Mouse (Mus musculus) liver, embryonic 15.5 days (tissue): Measurements from ENCODE around the gene Ndufs7. TPM values are rescaled to one million over a fixed set of nuclear protein-coding genes. Genes with fewer than 3 reads are reported as not detected.
"Not testable (repeated sequence)": the region's sequence is repeated elsewhere in the genome, so short reads cannot be mapped to it uniquely, and the experiment has no call there.

ENCODE experiments used
- ATAC-seq: fragments of 200-750 bp; cut with Nextera tagmentation; 2 replicates; pipeline ENCODE4 v1.8.0; 2017; ENCODE audit warnings: moderate number of reproducible peaks, mild to moderate bottlenecking, moderate library complexity; ENCODE audit not compliant: insufficient read depth
- H3K27ac ChIP-seq: fragments of 300-500 bp; sonication (generic); replicated peaks from 2 replicates; pipeline ENCODE4 v1.5.1; 2015; ENCODE audit warnings: mild to moderate bottlenecking, inconsistent platforms
- H3K27me3 ChIP-seq: fragments of 300-500 bp; sonication (generic); 2 replicates; pipeline ENCODE4 v1.6.1; 2015; ENCODE audit warnings: mild to moderate bottlenecking, inconsistent platforms
- H3K36me3 ChIP-seq: fragments of 300-500 bp; sonication (generic); replicated peaks from 2 replicates; pipeline ENCODE4 v1.6.1; 2015; ENCODE audit warnings: moderate library complexity, mild to moderate bottlenecking, inconsistent platforms
- H3K4me1 ChIP-seq: fragments of 300-500 bp; sonication (generic); replicated peaks from 2 replicates; pipeline ENCODE4 v1.6.1; 2015; ENCODE audit warnings: inconsistent platforms
- H3K4me2 ChIP-seq: fragments of 300-500 bp; sonication (generic); 2 replicates; pipeline ENCODE4 v1.6.1; 2015; ENCODE audit warnings: moderate library complexity, mild to moderate bottlenecking, inconsistent platforms
- H3K4me3 ChIP-seq: fragments of 300-500 bp; sonication (generic); replicated peaks from 2 replicates; pipeline ENCODE4 v1.5.1; 2015; ENCODE audit warnings: mild to moderate bottlenecking, inconsistent platforms
- H3K9ac ChIP-seq: fragments of 300-500 bp; sonication (generic); 2 replicates; pipeline ENCODE4 v1.6.1; 2015; ENCODE audit warnings: moderate library complexity, mild to moderate bottlenecking, inconsistent platforms
- H3K9me3 ChIP-seq: fragments of 300-500 bp; sonication (generic); replicated peaks from 2 replicates; pipeline ENCODE4 v1.6.1; 2016; ENCODE audit warnings: inconsistent platforms
- WGBS: fragments of 180-500 bp; shearing (Covaris S2); methylation state at CpG from one replicate; pipeline ENCODE4 v1.1.7; 2015; ENCODE audit warnings: mixed read lengths; ENCODE audit not compliant: insufficient replicate concordance; 5-methylcytosine and 5-hydroxymethylcytosine counted together
- polyA plus RNA-seq: library from polyadenylated mRNA; unstranded; fragments of >200 nt; fragmentation: Nextera tagmentation; extraction: Ambion mirVana; gene quantifications from 2 replicates; pipeline ENCODE4 v1.2.1, GENCODE M21; 2015

Ndufs7 gene
- polyA plus RNA-seq, 1 experiment from 2014 or later = 228 TPM

DNA sequence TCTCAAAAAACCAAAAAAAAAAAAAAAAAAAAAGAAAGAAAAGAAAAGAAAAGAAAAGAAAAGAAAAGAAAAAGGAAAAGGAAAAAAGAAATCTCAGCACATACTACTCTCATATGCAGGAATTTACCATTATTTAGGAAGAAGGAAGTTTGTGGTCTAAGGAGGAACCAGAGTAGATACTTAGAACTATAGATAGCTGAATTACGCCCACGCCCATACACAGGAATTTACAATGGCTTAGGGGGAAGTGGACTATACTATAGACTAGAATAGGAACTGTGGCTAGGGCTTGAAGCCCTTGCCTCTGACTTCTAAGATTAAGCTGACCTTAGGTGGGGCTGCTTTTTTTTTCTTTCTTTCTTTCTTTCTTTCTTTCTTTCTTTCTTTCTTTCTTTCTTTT is 25.8 kb upstream of the Ndufs7 start:
- Histone ChIP-seq H3K27me3 (peaks cover 39% of the 10 kb centered on the region), H3K4me1 (peaks cover 25% of the 10 kb centered on the region)
- 24% methylated on average over 2 of the region's 2 CpGs for whole genome bisulfite sequencing
- H3K9me3 ChIP-seq, H3K4me3 ChIP-seq, H3K27ac ChIP-seq, H3K36me3 ChIP-seq, H3K4me2 ChIP-seq, ATAC-seq, H3K9ac ChIP-seq: not testable (repeated sequence)

DNA sequence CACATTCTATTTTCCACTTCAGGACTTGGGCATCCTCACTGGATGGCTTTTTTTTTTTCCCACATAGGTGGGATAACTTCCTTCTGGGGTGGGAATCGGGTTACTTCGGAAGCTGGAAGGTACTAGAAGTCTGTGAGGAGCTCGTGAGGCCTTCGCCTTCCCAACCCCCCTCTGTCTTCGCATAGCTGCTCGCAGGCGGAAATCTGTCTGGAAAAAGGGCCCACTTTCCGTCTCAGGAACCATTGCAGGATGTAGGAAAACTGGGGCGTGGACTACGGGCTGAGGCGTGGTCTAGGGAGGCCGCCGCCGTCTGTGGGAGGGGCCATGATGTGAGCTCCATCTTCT is 22.9 kb upstream of the Ndufs7 start:
- 4% methylated on average over 14 of the region's 14 CpGs for WGBS
- peak overlapping the region; percentile 91 for H3K27ac ChIP-seq
- H3K9ac ChIP-seq = peak overlapping the region; percentile 37
- H3K27me3 ChIP-seq = peaks cover 21% of the 10 kb centered on the region
- H3K4me3 ChIP-seq = peak overlapping the region; percentile 83
- H3K36me3 ChIP-seq = peaks cover 30% of the 10 kb centered on the region
- no peaks in the 10 kb centered on the region for H3K9me3 ChIP-seq
- peaks cover 30% of the 10 kb centered on the region for H3K4me1 ChIP-seq
- peak overlapping the region; percentile 99 for H3K4me2 ChIP-seq
- no peak for ATAC-seq

DNA sequence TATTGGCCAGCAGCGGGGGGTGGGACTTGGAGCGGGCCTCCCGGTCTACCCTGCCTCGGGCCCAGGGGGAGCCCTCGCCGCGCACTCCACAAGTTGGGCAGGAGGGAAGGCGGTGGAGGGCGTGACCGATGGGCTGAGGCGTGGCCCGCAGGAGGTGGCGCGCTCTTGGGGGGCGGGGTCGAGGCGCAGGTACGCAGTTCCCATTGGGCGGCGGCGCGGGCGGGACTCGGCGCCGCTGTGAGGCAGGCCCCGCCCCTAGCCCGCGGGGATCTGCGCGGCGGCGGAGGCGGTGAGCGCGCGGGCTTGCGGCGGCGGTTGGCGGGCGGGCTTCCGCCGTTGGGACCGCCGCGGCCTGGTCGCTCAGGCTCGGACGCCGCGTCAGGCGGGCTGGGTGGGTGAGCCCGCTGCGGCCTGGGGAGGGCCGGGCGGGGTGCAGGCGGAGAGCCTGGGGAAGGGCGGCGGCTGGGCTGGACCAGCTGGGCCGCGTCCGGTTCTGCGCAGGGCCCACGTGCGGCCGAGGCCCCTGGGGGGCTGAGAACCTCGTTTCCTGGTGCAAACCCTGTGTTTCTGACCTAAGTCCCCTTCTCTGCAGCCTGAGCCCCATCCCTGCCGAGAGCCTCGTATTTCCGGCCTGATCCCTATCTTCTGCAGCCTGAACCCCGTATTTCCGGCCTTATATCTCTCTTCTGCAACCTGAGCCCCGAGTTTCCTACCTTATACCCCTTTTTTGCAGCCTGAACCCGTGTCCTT is 22.3 kb upstream of the Ndufs7 start, which contains the start of gene Mum1:
Gene Mum1 (plus strand): TSS at position 19 of the 750 bp plus-strand sequence.
- peak; percentile 99 for ATAC-seq
- peak within 1 kb of the TSS; percentile 83 for H3K4me3 ChIP-seq
- H3K9me3 ChIP-seq = no peaks in the 10 kb centered on the region
- peaks cover 17% of the 10 kb centered on the region for H3K27me3 ChIP-seq
- H3K4me2 ChIP-seq = peak within 1 kb of the TSS; percentile 99
- peaks cover 30% of the 10 kb centered on the region for H3K4me1 ChIP-seq
- WGBS = under 1% methylated on average over 75 of the region's 75 CpGs
- peak within 1 kb of the TSS; percentile 84 for H3K9ac ChIP-seq
- H3K27ac ChIP-seq = peak within 1 kb of the TSS; percentile 91
- H3K36me3 ChIP-seq = peaks cover 34% of the 10 kb centered on the region

GRCm38 (mm10) chr10:80227166-80227539 is 21.8 kb upstream of the Ndufs7 start:
- peak overlapping the region; percentile 83 for H3K4me3 ChIP-seq
- H3K9ac ChIP-seq = peak overlapping the region; percentile 84
- no peak for ATAC-seq
- peaks cover 30% of the 10 kb centered on the region for H3K4me1 ChIP-seq
- H3K9me3 ChIP-seq = no peaks in the 10 kb centered on the region
- WGBS = 6% methylated on average over 10 of the region's 10 CpGs
- peaks cover 40% of the 10 kb centered on the region for H3K36me3 ChIP-seq
- H3K27me3 ChIP-seq = peaks cover 12% of the 10 kb centered on the region
- peak overlapping the region; percentile 99 for H3K4me2 ChIP-seq
- H3K27ac ChIP-seq = peak overlapping the region; percentile 91

- Histone ChIP-seq H3K9ac (0 out of 2 replicates have a peak overlapping the region, but pooled peaks have one; percentile 84), H3K36me3 (peaks cover 50% of the 10 kb centered on the region), H3K4me1 (peaks cover 30% of the 10 kb centered on the region), H3K4me2 (peak overlapping the region; percentile 99), H3K27ac (0 out of 2 replicates have a peak overlapping the region, but pooled peaks have one; percentile 21), H3K9me3 (no peaks in the 10 kb centered on the region), H3K27me3 (peaks cover 12% of the 10 kb centered on the region), H3K4me3 (peak overlapping the region; percentile 83)
- no peak for ATAC-seq
- WGBS = 75% methylated on average over 15 of the region's 15 CpGs
These were observed 20.8 kb upstream of the Ndufs7 start for GRCm38 (mm10) chr10:80227877-80228775.

- H3K4me3 ChIP-seq = no peak overlapping the region
- no peaks in the 10 kb centered on the region for H3K4me1 ChIP-seq
- H3K27me3 ChIP-seq = no peaks in the 10 kb centered on the region
- 85% methylated on average over 13 of the region's 13 CpGs for whole genome bisulfite sequencing
- H3K27ac ChIP-seq = no peak overlapping the region
- H3K36me3 ChIP-seq = peaks cover 99% of the 10 kb centered on the region
- H3K9me3 ChIP-seq = no peaks in the 10 kb centered on the region
- ATAC-seq = no peak
- no peak overlapping the region for H3K4me2 ChIP-seq
- no peak overlapping the region for H3K9ac ChIP-seq
These were observed 12.6 kb upstream of the Ndufs7 start for GRCm38 (mm10) chr10:80236145-80236825.

- Histone ChIP-seq H3K27ac (no peak overlapping the region), H3K9me3 (no peaks in the 10 kb centered on the region), H3K4me3 (no peak overlapping the region), H3K4me2 (no peak overlapping the region), H3K4me1 (no peaks in the 10 kb centered on the region), H3K9ac (no peak overlapping the region), H3K27me3 (no peaks in the 10 kb centered on the region), H3K36me3 (peaks cover 99% of the 10 kb centered on the region)
- 67% methylated on average over 4 of the region's 4 CpGs for WGBS
- no peak for ATAC-seq
These were observed 11.9 kb upstream of the Ndufs7 start for GRCm38 (mm10) chr10:80237020-80237419.

- no peak overlapping the region for H3K9ac ChIP-seq
- H3K4me3 ChIP-seq = no peak overlapping the region
- H3K9me3 ChIP-seq = no peaks in the 10 kb centered on the region
- no peak overlapping the region for H3K4me2 ChIP-seq
- no peak overlapping the region for H3K27ac ChIP-seq
- H3K27me3 ChIP-seq = no peaks in the 10 kb centered on the region
- H3K4me1 ChIP-seq = 0 out of 2 replicates have a peak, but pooled peaks cover 5% of the 10 kb centered on the region
- WGBS = 80% methylated on average over 3 of the region's 3 CpGs
- ATAC-seq = no peak
- H3K36me3 ChIP-seq = peaks cover 99% of the 10 kb centered on the region
These were observed 10.6 kb upstream of the Ndufs7 start for GRCm38 (mm10) chr10:80238306-80238705.

DNA sequence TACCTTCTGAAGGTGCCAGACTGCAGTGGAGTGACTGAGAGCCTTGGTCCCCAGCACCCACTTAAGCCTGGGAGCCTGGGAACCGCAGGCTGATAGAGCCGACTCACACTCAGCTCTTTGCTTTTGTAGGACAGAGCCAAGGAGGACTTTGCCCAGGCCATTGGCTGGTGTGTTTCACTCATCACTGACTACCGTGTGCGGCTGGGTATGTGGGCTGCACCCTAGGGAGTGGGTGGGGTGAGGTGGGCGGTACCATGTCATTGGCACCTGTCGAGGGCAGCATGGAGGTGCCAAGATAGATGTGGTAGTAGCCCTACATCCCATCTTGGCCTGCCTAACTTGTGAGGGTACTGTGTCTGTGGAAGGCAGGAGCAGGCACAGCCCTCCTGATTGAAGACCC is 9.1 kb upstream of the Ndufs7 start:
- 77% methylated on average over 6 of the region's 6 CpGs for WGBS
- H3K4me2 ChIP-seq = no peak overlapping the region
- no peak overlapping the region for H3K27ac ChIP-seq

GRCm38 (mm10) chr10:80242088-80242487 is 6.8 kb upstream of the Ndufs7 start:
- Histone ChIP-seq H3K27ac (no peak overlapping the region), H3K4me1 (peaks cover 16% of the 10 kb centered on the region), H3K27me3 (no peaks in the 10 kb centered on the region), H3K4me3 (no peak overlapping the region), H3K9ac (no peak overlapping the region), H3K4me2 (no peak overlapping the region), H3K36me3 (peaks cover 78% of the 10 kb centered on the region), H3K9me3 (no peaks in the 10 kb centered on the region)
- no peak for ATAC-seq
- 57% methylated on average over 9 of the region's 9 CpGs for WGBS

More for the DNA sequence above, 9.1 kb upstream of the Ndufs7 start:
- Histone ChIP-seq H3K9me3 (no peaks in the 10 kb centered on the region), H3K4me3 (no peak overlapping the region), H3K9ac (no peak overlapping the region), H3K4me1 (0 out of 2 replicates have a peak, but pooled peaks cover 5% of the 10 kb centered on the region), H3K27me3 (no peaks in the 10 kb centered on the region), H3K36me3 (peaks cover 99% of the 10 kb centered on the region)
- no peak for ATAC-seq

DNA sequence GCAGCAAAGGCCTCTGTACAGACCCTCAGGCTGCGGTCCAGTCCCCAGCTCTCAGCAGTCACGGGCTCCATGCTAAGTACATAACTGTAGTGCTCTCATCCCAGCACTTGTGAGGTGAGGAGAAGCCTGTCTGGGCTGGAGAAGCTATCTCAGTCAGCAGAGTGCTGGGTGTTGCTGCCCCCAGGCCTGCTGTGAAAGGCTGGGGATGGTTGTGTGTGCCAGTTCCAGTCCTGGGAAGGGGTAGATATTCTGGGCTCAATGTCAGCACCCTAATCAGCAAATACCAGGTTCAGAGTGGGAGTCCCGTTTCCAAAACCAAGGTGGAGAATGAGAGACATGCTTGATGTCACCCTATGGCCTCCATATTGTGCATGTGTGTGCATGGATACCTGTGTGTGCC is 6.3 kb upstream of the Ndufs7 start:
- peaks cover 72% of the 10 kb centered on the region for H3K36me3 ChIP-seq
- H3K4me1 ChIP-seq = peaks cover 18% of the 10 kb centered on the region
- H3K4me2 ChIP-seq = no peak overlapping the region
- ATAC-seq = no peak
- no peaks in the 10 kb centered on the region for H3K27me3 ChIP-seq
- WGBS = 66% methylated on average over 3 of the region's 3 CpGs
- H3K9me3 ChIP-seq = no peaks in the 10 kb centered on the region
- H3K9ac ChIP-seq = no peak overlapping the region
- no peak overlapping the region for H3K27ac ChIP-seq
- no peak overlapping the region for H3K4me3 ChIP-seq
